Comparison of ENCODE assay signal across 13 mouse cellular contexts in genomic region chr9:96942975-96943374, GRCm38 (mm10). TPM values are rescaled to one million over a fixed set of nuclear protein-coding genes. Genes with fewer than 3 reads are reported as not detected.
DNase-seq lines count a peak whose midpoint lies in the region; ATAC-seq and TF ChIP-seq lines count a peak whose summit lies in the region.
"Had no signal": no experiment of that assay in that cellular context is flagged by ENCODE, and none has a peak within 500 bp of the region (broad histone marks: within the 10 kb centered on the region; RNA-seq: fewer than 3 reads in every experiment).

No protein-coding gene starts in this region.

- H3K36me3 ChIP-seq in hindbrain, postnatal 0 days (ENCODE audit: insufficient read depth, low read length), result no peaks in the 10 kb centered on the region
- peaks cover 30% of the 10 kb centered on the region for H3K36me3 ChIP-seq in hindbrain, embryonic 12.5 days
- no peaks in the 10 kb centered on the region for H3K36me3 ChIP-seq in testis, adult 2 months (ENCODE audit: control insufficient read depth, insufficient read depth, low read length)
- H3K36me3 ChIP-seq: liver, embryonic 13.5 days had no signal

- 0 out of 2 replicates have a peak, but pooled peaks have one; percentile 5 for TF ChIP-seq CTCF in hindbrain, postnatal 0 days (IDR thresholded peaks at IDR 0.05; ENCODE audit: low read depth)
- TF ChIP-seq CTCF in testis, adult 2 months (IDR thresholded peaks at IDR 0.05; ENCODE audit: control insufficient read depth, insufficient read depth, insufficient replicate concordance, low read depth, low read length), result peak; percentile 23; the same call in 1 of the 2 replicates

- DNase-seq in hindbrain, postnatal 0 days (ENCODE audit: low spot score), result no peak
- DNase-seq in testis, postnatal 10 days (ENCODE audit: low spot score), result no peak
- peak; percentile 82 for DNase-seq in naive thymus-derived CD4-positive, alpha-beta T cell, adult 2 months (ENCODE audit: low read depth)
- DNase-seq in gastrocnemius, postnatal 36 days, result no peak
- no peak for DNase-seq in gastrocnemius, postnatal 10 days
- DNase-seq in ovary, postnatal 14 days (ENCODE audit: low spot score), result no peak
- DNase-seq: liver, embryonic 13.5 days had no signal

- no peak for ATAC-seq in hindbrain, postnatal 0 days
- ATAC-seq in hindbrain, embryonic 12.5 days (ENCODE audit: low FRiP score), result no peak
- ATAC-seq: intestine, embryonic 16.5 days had no signal

- WGBS in hindbrain, postnatal 0 days, result 97% methylated on average over 3 of the region's 3 CpGs
- 90% methylated on average over 3 of the region's 3 CpGs for WGBS in hindbrain, embryonic 12.5 days

- no peak overlapping the region for H3K4me2 ChIP-seq in hindbrain, postnatal 0 days (ENCODE audit: low read depth, low read length)
- no peak overlapping the region for H3K4me2 ChIP-seq in hindbrain, embryonic 12.5 days (replicated peaks)
- H3K4me2 ChIP-seq: forebrain, embryonic 12.5 days; heart, embryonic 11.5 days; liver, embryonic 13.5 days; midbrain, embryonic 12.5 days had no signal

- H3K4me3 ChIP-seq in hindbrain, postnatal 0 days (ENCODE audit: low read length), result no peak overlapping the region
- no peak overlapping the region for H3K4me3 ChIP-seq in hindbrain, embryonic 12.5 days
- H3K4me3 ChIP-seq in testis, adult 2 months (ENCODE audit: control insufficient read depth, low read depth, low read length), result no peak overlapping the region
- H3K4me3 ChIP-seq: forebrain, embryonic 12.5 days; liver, embryonic 13.5 days; midbrain, embryonic 12.5 days had no signal

- no peak for TF ChIP-seq POLR2A in testis, adult 2 months (IDR thresholded peaks at IDR 0.05; ENCODE audit: control insufficient read depth, low read depth, low read length)

- no peaks in the 10 kb centered on the region for H3K4me1 ChIP-seq in hindbrain, postnatal 0 days (ENCODE audit: insufficient read depth, low read length)
- peaks cover 16% of the 10 kb centered on the region for H3K4me1 ChIP-seq in hindbrain, embryonic 12.5 days
- H3K4me1 ChIP-seq in testis, adult 2 months (ENCODE audit: control insufficient read depth, insufficient read depth, low read length), result no peaks in the 10 kb centered on the region
- H3K4me1 ChIP-seq: liver, embryonic 13.5 days; midbrain, embryonic 12.5 days had no signal

- H3K9me3 ChIP-seq in hindbrain, postnatal 0 days (ENCODE audit: low read length), result no peaks in the 10 kb centered on the region
- 0 out of 2 replicates have a peak, but pooled peaks cover 3% of the 10 kb centered on the region for H3K9me3 ChIP-seq in hindbrain, embryonic 12.5 days (replicated peaks)
- H3K9me3 ChIP-seq: liver, embryonic 13.5 days; midbrain, embryonic 12.5 days had no signal

- intact Hi-C loops in gastrocnemius, postnatal 36 days (cut with DNase I), result no loop called here

- no peak overlapping the region for H3K27ac ChIP-seq in hindbrain, postnatal 0 days
- H3K27ac ChIP-seq in hindbrain, embryonic 12.5 days, result no peak overlapping the region
- H3K27ac ChIP-seq in testis, adult 2 months (ENCODE audit: control insufficient read depth, insufficient read depth, low read depth, low read length), result no peak overlapping the region
- H3K27ac ChIP-seq: forebrain, embryonic 12.5 days; liver, embryonic 13.5 days; midbrain, embryonic 12.5 days had no signal

- H3K27me3 ChIP-seq in hindbrain, postnatal 0 days (ENCODE audit: insufficient read depth, low read length), result no peaks in the 10 kb centered on the region
- no peaks in the 10 kb centered on the region for H3K27me3 ChIP-seq in hindbrain, embryonic 12.5 days
- H3K27me3 ChIP-seq in testis, adult 2 months (ENCODE audit: control insufficient read depth, insufficient read depth, low read length), result no peaks in the 10 kb centered on the region
- H3K27me3 ChIP-seq: forebrain, embryonic 12.5 days; midbrain, embryonic 12.5 days had no signal

- no peak overlapping the region for H3K9ac ChIP-seq in hindbrain, postnatal 0 days (replicated peaks; ENCODE audit: low read length)
- H3K9ac ChIP-seq in hindbrain, embryonic 12.5 days, result no peak overlapping the region
- H3K9ac ChIP-seq: forebrain, embryonic 12.5 days; liver, embryonic 13.5 days; midbrain, embryonic 12.5 days had no signal

RNA-seq across cellular contexts. Expression of gene Pxylp1, which starts 50.5 kb away (rescaled TPM):
- total RNA-seq in hindbrain, postnatal 0 days (2014; rRNA removed), result 24.1 and 28.9 TPM in 2 replicates
- polyA plus RNA-seq in hindbrain, postnatal 0 days (2015; fragmentation: Nextera tagmentation; extraction: Ambion mirVana), result 23.2 and 23.4 TPM in 2 replicates
- polyA plus RNA-seq in hindbrain, embryonic 12.5 days (2016; fragmentation: Nextera tagmentation; extraction: Ambion mirVana), result 56.9 and 59.9 TPM in 2 replicates
- polyA plus RNA-seq in testis, adult 2 months (2012; rRNA removed), result 3.7 and 4.5 TPM in 2 replicates
- 1 to 10 TPM; 1.2 to 1.6 TPM for total RNA-seq in gastrocnemius, postnatal 36 days (2021)
- 1 to 10 TPM; 4.5 to 7.4 TPM for total RNA-seq in gastrocnemius, postnatal 10 days (2021)
